19 mouse cellular contexts compared by ENCODE assay signal in genomic region chr4:148610631-148611364, GRCm38 (mm10). TPM values are rescaled to one million over a fixed set of nuclear protein-coding genes. Genes with fewer than 3 reads are reported as not detected.
"Had no signal": no experiment of that assay in that cellular context is flagged by ENCODE, and none has a peak within 500 bp of the region (broad histone marks: within the 10 kb centered on the region; RNA-seq: fewer than 3 reads in every experiment).

No protein-coding gene starts in this region.

- H3K4me2 ChIP-seq: limb, embryonic 15.5 days; liver, embryonic 12.5 days; lung, embryonic 14.5 days; midbrain, embryonic 12.5 days; neural tube, embryonic 15.5 days had no signal

- DNase-seq: kidney, postnatal 4 days; lung, embryonic 14.5 days; lung, postnatal 14 days; right cerebral cortex, adult 18-20 months; right cerebral cortex, postnatal 25 days; thymus, postnatal 14 days had no signal

- ATAC-seq: liver, embryonic 12.5 days had no signal

- H3K27me3 ChIP-seq: limb, embryonic 15.5 days; liver, embryonic 12.5 days; midbrain, embryonic 12.5 days; neural tube, embryonic 15.5 days had no signal

- H3K4me3 ChIP-seq: layer of hippocampus, adult 2 months; limb, embryonic 15.5 days; liver, embryonic 12.5 days; midbrain, embryonic 12.5 days; neural tube, embryonic 15.5 days had no signal

- H3K27ac ChIP-seq: layer of hippocampus, adult 2 months; limb, embryonic 15.5 days; liver, embryonic 12.5 days; midbrain, embryonic 12.5 days; neural tube, embryonic 15.5 days had no signal

- H3K9ac ChIP-seq: limb, embryonic 15.5 days; liver, embryonic 12.5 days; lung, embryonic 14.5 days; midbrain, embryonic 12.5 days; neural tube, embryonic 15.5 days had no signal

- H3K4me1 ChIP-seq: midbrain, embryonic 12.5 days had no signal

- H3K9me3 ChIP-seq: limb, embryonic 15.5 days; liver, embryonic 12.5 days; midbrain, embryonic 12.5 days; neural tube, embryonic 15.5 days had no signal

RNA-seq across cellular contexts. Expression of gene Masp2, which starts 8.4 kb away (rescaled TPM):
- polyA plus RNA-seq: midbrain, embryonic 12.5 days; midbrain, postnatal 0 days had no signal

RNA-seq across cellular contexts. Expression of gene Gm572, which starts 32.3 kb away (rescaled TPM):
- total RNA-seq: layer of hippocampus, adult 2 months; layer of hippocampus, postnatal 10 days; left cerebral cortex, postnatal 10 days; megakaryocyte-erythroid progenitor cell, adult 5-6 weeks had no signal
- polyA plus RNA-seq: kidney, embryonic 16.5 days; limb, embryonic 11.5 days; limb, embryonic 15.5 days; liver, embryonic 12.5 days; liver, embryonic 16.5 days; lung, embryonic 14.5 days; midbrain, embryonic 12.5 days; midbrain, postnatal 0 days; neural tube, embryonic 11.5 days; neural tube, embryonic 15.5 days had no signal
